Mouse (Mus musculus) midbrain, postnatal 0 days (tissue): ENCODE data around the gene Scamp4. TPM values are rescaled to one million over a fixed set of nuclear protein-coding genes. Genes with fewer than 3 reads are reported as not detected.

Source experiments
- ATAC-seq: fragments of 200-750 bp; cut with Nextera tagmentation; 2 replicates; pipeline ENCODE4 v1.8.0; 2017; ENCODE audit warnings: moderate number of reproducible peaks, mild to moderate bottlenecking, moderate TSS enrichment, moderate library complexity; ENCODE audit not compliant: low FRiP score
- DNase-seq: peaks from one replicate; pipeline ENCODE4 v3.0.0-alpha.2; 2015; ENCODE audit warnings: low spot score
- H3K27ac ChIP-seq: fragments of 300-500 bp; sonication (generic); 2 replicates; pipeline ENCODE4 v1.5.1; 2014; ENCODE audit warnings: low read depth, mild to moderate bottlenecking, low read length, mixed read lengths
- H3K27me3 ChIP-seq: fragments of 300-500 bp; sonication (generic); 2 replicates; pipeline ENCODE4 v1.6.1; 2014; ENCODE audit warnings: low read length, control low read depth, mixed read lengths; ENCODE audit not compliant: insufficient read depth
- H3K36me3 ChIP-seq: fragments of 300-500 bp; sonication (generic); 2 replicates; pipeline ENCODE4 v1.6.1; 2014; ENCODE audit warnings: low read length, control low read depth, mixed read lengths; ENCODE audit not compliant: insufficient read depth
- H3K4me1 ChIP-seq: fragments of 300-500 bp; sonication (generic); 2 replicates; pipeline ENCODE4 v1.6.1; 2014; ENCODE audit warnings: mild to moderate bottlenecking, control low read depth, antibody characterized with exemption, low read length, mixed read lengths; ENCODE audit not compliant: insufficient read depth
- H3K4me2 ChIP-seq: fragments of 300-500 bp; sonication (generic); 2 replicates; pipeline ENCODE4 v1.6.1; 2014; ENCODE audit warnings: low read depth, mild to moderate bottlenecking, low read length, mixed read lengths; ENCODE audit not compliant: poor library complexity, severe bottlenecking
- H3K4me3 ChIP-seq: fragments of 300-500 bp; sonication (generic); 2 replicates; pipeline ENCODE4 v1.5.1; 2014; ENCODE audit warnings: low read depth, mild to moderate bottlenecking, low read length, moderate library complexity
- H3K9ac ChIP-seq: fragments of 300-500 bp; sonication (generic); replicated peaks from 2 replicates; pipeline ENCODE4 v1.6.1; 2014; ENCODE audit warnings: mild to moderate bottlenecking, low read length, moderate library complexity, mixed read lengths; ENCODE audit not compliant: poor library complexity, severe bottlenecking
- H3K9me3 ChIP-seq: fragments of 300-500 bp; sonication (generic); 2 replicates; pipeline ENCODE4 v1.6.1; 2016; ENCODE audit warnings: low read length, control low read depth
- CTCF ChIP-seq: IDR thresholded peaks from 2 replicates; pipeline ENCODE4 v1.5.1; 2016; ENCODE audit warnings: antibody characterized with exemption, mild to moderate bottlenecking
- WGBS: fragments of 180-500 bp; shearing (Covaris S2); extraction: QIAGEN DNeasy Blood & Tissue Kit; methylation state at CpG from one replicate; pipeline ENCODE4 v1.1.7; 2014; 5-methylcytosine and 5-hydroxymethylcytosine counted together
- microRNA-seq: library from miRNA; unstranded; fragments of <30 nt; microRNA quantifications from one replicate; pipeline ENCODE4, GENCODE M21; 2016; ENCODE audit warnings: borderline number of aligned reads
- polyA plus RNA-seq: library from polyadenylated mRNA; unstranded; fragments of >200 nt; fragmentation: Nextera tagmentation; extraction: Ambion mirVana; gene quantifications from 2 replicates; pipeline ENCODE4 v1.2.1, GENCODE M21; 2015
- total RNA-seq: library from RNA; depleted of rRNA; stranded (reverse); fragments of >200 nt; gene quantifications from 2 replicates; pipeline ENCODE4 v1.2.3, GENCODE M21; 2014; rRNA removed

Scamp4 gene
- total and polyA plus RNA-seq, 2 experiments from 2014 or later, result 32.4 to 73.1 TPM

GRCm38 (mm10) chr10:80659213-80659612 is 56.5 kb downstream of the Scamp4 start:
- H3K27me3 ChIP-seq, result no peaks in the 10 kb centered on the region
- WGBS, result 11% methylated on average over 10 of the region's 10 CpGs
- H3K27ac ChIP-seq, result no peak overlapping the region
- no peaks in the 10 kb centered on the region for H3K9me3 ChIP-seq
- no peak for ATAC-seq
- peak; percentile 81 for TF ChIP-seq CTCF
- peak; percentile 81 for DNase-seq
- H3K36me3 ChIP-seq, result no peaks in the 10 kb centered on the region
- H3K4me2 ChIP-seq, result no peak overlapping the region
- no peak overlapping the region for H3K9ac ChIP-seq
- no peak overlapping the region for H3K4me3 ChIP-seq
- peaks cover 14% of the 10 kb centered on the region for H3K4me1 ChIP-seq

GRCm38 (mm10) chr10:80661149-80661548 is 58.5 kb downstream of the Scamp4 start:
- Histone ChIP-seq H3K4me1 (no peaks in the 10 kb centered on the region), H3K9ac (no peak overlapping the region), H3K9me3 (no peaks in the 10 kb centered on the region), H3K4me2 (no peak overlapping the region), H3K27me3 (no peaks in the 10 kb centered on the region), H3K27ac (no peak overlapping the region), H3K36me3 (peaks cover 4% of the 10 kb centered on the region), H3K4me3 (no peak overlapping the region)
- ATAC-seq, result no peak
- DNase-seq, result no peak
- WGBS, result 39% methylated on average over 5 of the region's 5 CpGs
- peak; percentile 71 for TF ChIP-seq CTCF

DNA sequence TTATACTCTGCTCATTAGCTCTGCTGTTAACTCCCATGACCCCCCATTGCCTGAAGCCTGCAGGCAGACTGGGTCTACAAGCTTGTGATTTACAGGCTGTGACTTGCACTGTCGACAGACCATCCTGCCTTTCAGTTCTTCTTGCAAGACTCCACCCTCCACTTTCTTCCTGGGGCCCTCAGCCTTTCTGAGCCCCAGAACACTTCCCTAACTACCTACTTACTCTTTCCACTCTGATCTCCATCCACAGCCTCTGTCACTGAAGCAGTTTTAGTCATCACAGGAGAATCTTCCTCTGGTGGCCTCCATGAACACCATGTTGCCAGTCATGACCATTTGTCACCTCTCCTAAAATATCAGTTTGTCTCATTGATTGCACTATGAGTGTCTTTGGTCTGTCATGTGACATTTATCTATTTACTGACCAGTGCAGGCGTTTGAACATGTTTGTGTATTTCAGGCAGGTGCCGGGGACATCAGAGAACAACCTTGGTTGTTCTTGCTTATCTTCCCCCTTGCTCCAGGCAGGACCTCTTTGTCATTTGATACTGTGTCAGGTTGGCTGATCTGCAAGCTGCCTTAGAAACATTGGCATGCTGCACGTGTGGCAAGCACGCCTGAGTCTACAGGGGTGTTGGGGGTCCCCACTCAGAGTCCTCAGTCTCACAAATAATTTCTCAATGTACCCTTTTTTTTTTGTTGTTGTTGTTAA is 61.0 kb downstream of the Scamp4 start:
- 63% methylated on average over 5 of the region's 5 CpGs for WGBS
- no peak overlapping the region for H3K4me2 ChIP-seq

DNA sequence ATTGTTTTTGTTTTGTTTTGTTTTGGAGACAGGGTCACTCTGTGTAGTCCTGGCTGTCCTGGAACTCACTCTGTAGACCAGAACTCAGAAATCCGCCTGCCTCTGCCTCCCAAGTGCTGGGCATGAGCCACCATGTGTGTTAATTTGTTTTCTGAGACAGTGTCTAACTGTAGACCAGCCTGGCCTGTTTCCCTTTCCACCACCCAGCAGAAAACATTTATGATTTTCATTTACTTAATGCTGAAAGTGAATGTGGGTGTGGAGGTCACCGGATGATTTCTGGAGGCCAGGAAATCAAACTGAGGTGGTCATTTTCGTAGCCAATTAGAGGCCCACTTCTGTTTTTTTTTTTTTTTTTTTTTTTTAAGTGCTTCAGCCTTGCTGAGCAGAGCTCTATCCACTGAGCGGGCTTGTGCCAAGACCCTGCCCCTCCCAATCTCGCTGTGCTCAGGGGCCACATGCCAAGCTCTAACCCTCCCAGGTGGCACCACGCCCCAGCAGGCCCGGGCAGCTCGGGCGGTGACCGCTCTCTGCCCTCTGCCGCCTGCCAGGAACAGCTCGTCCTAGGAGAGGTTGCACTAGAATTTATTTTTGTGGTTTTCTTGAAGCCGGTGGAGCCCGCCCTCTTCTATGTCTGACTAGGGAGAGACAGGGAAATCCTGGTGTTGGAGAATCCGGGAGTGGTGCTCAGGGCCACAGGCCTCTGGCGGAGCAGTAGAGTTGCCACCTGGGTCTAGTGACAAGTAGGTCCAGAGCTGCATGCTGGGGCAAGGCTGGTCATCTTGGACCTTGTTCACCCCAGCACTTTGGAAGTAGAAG is 61.7 kb downstream of the Scamp4 start:
- TF ChIP-seq CTCF, result no peak
- DNase-seq (no peak), ATAC-seq (no peak)
- H3K4me1 ChIP-seq, result no peaks in the 10 kb centered on the region
- 0 out of 2 replicates have a peak overlapping the region, but pooled peaks have one; percentile 34 for H3K27ac ChIP-seq
- peaks cover 35% of the 10 kb centered on the region for H3K36me3 ChIP-seq
- no peak overlapping the region for H3K4me3 ChIP-seq
- WGBS, result 49% methylated on average over 16 of the region's 16 CpGs
- no peak overlapping the region for H3K9ac ChIP-seq
- H3K4me2 ChIP-seq, result no peak overlapping the region
- no peaks in the 10 kb centered on the region for H3K27me3 ChIP-seq
- no peaks in the 10 kb centered on the region for H3K9me3 ChIP-seq

More for the DNA sequence above, 61.0 kb downstream of the Scamp4 start:
- peaks cover 28% of the 10 kb centered on the region for H3K36me3 ChIP-seq
- H3K4me1 ChIP-seq, result no peaks in the 10 kb centered on the region
- no peak overlapping the region for H3K4me3 ChIP-seq
- DNase-seq (no peak), ATAC-seq (no peak)
- TF ChIP-seq CTCF, result no peak
- H3K9me3 ChIP-seq, result no peaks in the 10 kb centered on the region
- no peaks in the 10 kb centered on the region for H3K27me3 ChIP-seq
- no peak overlapping the region for H3K9ac ChIP-seq
- H3K27ac ChIP-seq, result no peak overlapping the region

GRCm38 (mm10) chr10:80665016-80665380 is 62.3 kb downstream of the Scamp4 start:
- H3K36me3 ChIP-seq, result peaks cover 41% of the 10 kb centered on the region
- H3K4me1 ChIP-seq, result no peaks in the 10 kb centered on the region
- 24% methylated on average over 10 of the region's 10 CpGs for WGBS
- H3K9ac ChIP-seq, result no peak overlapping the region
- no peaks in the 10 kb centered on the region for H3K9me3 ChIP-seq
- no peak for ATAC-seq
- no peak for DNase-seq
- H3K27me3 ChIP-seq, result no peaks in the 10 kb centered on the region
- no peak for TF ChIP-seq CTCF
- no peak overlapping the region for H3K4me2 ChIP-seq
- H3K4me3 ChIP-seq, result no peak overlapping the region
- 0 out of 2 replicates have a peak overlapping the region, but pooled peaks have one; percentile 34 for H3K27ac ChIP-seq

Small RNA genes lying within 50 kb of the gene (microRNA-seq; reads per million reads assigned to microRNA genes)
- not detected for gene Mir6912

Other genes starting within 250 kb of the Scamp4 start
- 17.5 and 23.1 TPM in 2 replicates for gene Plk5, start 246.4 kb upstream of the Scamp4 start, total RNA-seq
- gene Plk5, start 246.4 kb upstream of the Scamp4 start, polyA plus RNA-seq, result 12.5 and 12.8 TPM in 2 replicates
- 118 and 147 TPM in 2 replicates for gene Mex3d, start 215.2 kb upstream of the Scamp4 start, total RNA-seq
- 12.5 and 13.9 TPM in 2 replicates for gene Mex3d, start 215.2 kb upstream of the Scamp4 start, polyA plus RNA-seq
- gene Mbd3, start 203.3 kb upstream of the Scamp4 start, total RNA-seq, result 30.4 and 47.0 TPM in 2 replicates
- gene Mbd3, start 203.3 kb upstream of the Scamp4 start, polyA plus RNA-seq, result 154 and 157 TPM in 2 replicates
- gene Uqcr11, start 196.0 kb upstream of the Scamp4 start, total RNA-seq, result 295 and 379 TPM in 2 replicates
- 638 and 795 TPM in 2 replicates for gene Uqcr11, start 196.0 kb upstream of the Scamp4 start, polyA plus RNA-seq
- gene Tcf3, start 169.2 kb upstream of the Scamp4 start, total RNA-seq, result 69.6 and 91.1 TPM in 2 replicates
- gene Tcf3, start 169.2 kb upstream of the Scamp4 start, polyA plus RNA-seq, result 24.8 and 25.1 TPM in 2 replicates
- gene Onecut3, start 108.0 kb upstream of the Scamp4 start, total RNA-seq, result 2.8 and 3.1 TPM in 2 replicates
- 0.69 and 0.89 TPM in 2 replicates for gene Onecut3, start 108.0 kb upstream of the Scamp4 start, polyA plus RNA-seq
- gene Atp8b3, start 63.7 kb upstream of the Scamp4 start, total RNA-seq, result 0.71 and 0.93 TPM in 2 replicates
- gene Atp8b3, start 63.7 kb upstream of the Scamp4 start, polyA plus RNA-seq, result 0.90 and 1.1 TPM in 2 replicates
- 34.2 and 52.6 TPM in 2 replicates for gene Rexo1, start 41.3 kb upstream of the Scamp4 start, total RNA-seq
- 26.1 and 29.8 TPM in 2 replicates for gene Rexo1, start 41.3 kb upstream of the Scamp4 start, polyA plus RNA-seq
- 13.7 and 18.1 TPM in 2 replicates for gene Klf16, start 25.6 kb upstream of the Scamp4 start, total RNA-seq
- gene Klf16, start 25.6 kb upstream of the Scamp4 start, polyA plus RNA-seq, result 7.7 and 8.3 TPM in 2 replicates
- gene Abhd17a, start 12.5 kb upstream of the Scamp4 start, total RNA-seq, result 264 and 275 TPM in 2 replicates
- 152 and 157 TPM in 2 replicates for gene Abhd17a, start 12.5 kb upstream of the Scamp4 start, polyA plus RNA-seq
- 4.0 and 6.2 TPM in 2 replicates for gene Adat3, start within 50 bp of the Scamp4 start, total RNA-seq
- 4.6 and 4.9 TPM in 2 replicates for gene Adat3, start within 50 bp of the Scamp4 start, polyA plus RNA-seq
- gene Gm49322, start 3.1 kb downstream of the Scamp4 start, total RNA-seq, result 2.0 and 2.7 TPM in 2 replicates
- 1.7 and 1.8 TPM in 2 replicates for gene Gm49322, start 3.1 kb downstream of the Scamp4 start, polyA plus RNA-seq
- gene Csnk1g2, start 20.0 kb downstream of the Scamp4 start, total RNA-seq, result 124 and 146 TPM in 2 replicates
- gene Csnk1g2, start 20.0 kb downstream of the Scamp4 start, polyA plus RNA-seq, result 90.5 and 93.3 TPM in 2 replicates
- 168 and 215 TPM in 2 replicates for gene Btbd2, start 54.2 kb downstream of the Scamp4 start, total RNA-seq
- gene Btbd2, start 54.2 kb downstream of the Scamp4 start, polyA plus RNA-seq, result 71.6 and 80.4 TPM in 2 replicates
- 74.6 and 74.7 TPM in 2 replicates for gene Mknk2, start 75.2 kb downstream of the Scamp4 start, total RNA-seq
- gene Mknk2, start 75.2 kb downstream of the Scamp4 start, polyA plus RNA-seq, result 35.3 and 36.0 TPM in 2 replicates
- gene Mob3a, start 99.1 kb downstream of the Scamp4 start, total RNA-seq, result 66.6 and 75.1 TPM in 2 replicates
- 44.9 and 48.5 TPM in 2 replicates for gene Mob3a, start 99.1 kb downstream of the Scamp4 start, polyA plus RNA-seq
- gene Izumo4, start 99.3 kb downstream of the Scamp4 start, total RNA-seq, result 26.3 and 48.0 TPM in 2 replicates
- 44.0 and 47.4 TPM in 2 replicates for gene Izumo4, start 99.3 kb downstream of the Scamp4 start, polyA plus RNA-seq
- gene Ap3d1, start 139.4 kb downstream of the Scamp4 start, total RNA-seq, result 182 and 183 TPM in 2 replicates
- 95.4 and 105 TPM in 2 replicates for gene Ap3d1, start 139.4 kb downstream of the Scamp4 start, polyA plus RNA-seq
- 23.8 and 34.4 TPM in 2 replicates for gene Dot1l, start 152.3 kb downstream of the Scamp4 start, total RNA-seq
- gene Dot1l, start 152.3 kb downstream of the Scamp4 start, polyA plus RNA-seq, result 9.9 and 13.4 TPM in 2 replicates
- 18.3 and 34.2 TPM in 2 replicates for gene Sf3a2, start 195.3 kb downstream of the Scamp4 start, total RNA-seq
- 61.5 and 64.3 TPM in 2 replicates for gene Sf3a2, start 195.3 kb downstream of the Scamp4 start, polyA plus RNA-seq
- 68.0 and 88.1 TPM in 2 replicates for gene Plekhj1, start 195.8 kb downstream of the Scamp4 start, total RNA-seq
- gene Plekhj1, start 195.8 kb downstream of the Scamp4 start, polyA plus RNA-seq, result 94.1 and 103 TPM in 2 replicates
- 0.82 and 2.9 TPM in 2 replicates for gene Amh, start 202.4 kb downstream of the Scamp4 start, total RNA-seq
- not detected in 2 replicates for gene Amh, start 202.4 kb downstream of the Scamp4 start, polyA plus RNA-seq
- not detected in 2 replicates for gene Jsrp1, start 210.6 kb downstream of the Scamp4 start, total RNA-seq
- 0.83 and 1.1 TPM in 2 replicates for gene Jsrp1, start 210.6 kb downstream of the Scamp4 start, polyA plus RNA-seq
- 863 and 928 TPM in 2 replicates for gene Oaz1, start 223.8 kb downstream of the Scamp4 start, total RNA-seq
- 1,039 and 1,193 TPM in 2 replicates for gene Oaz1, start 223.8 kb downstream of the Scamp4 start, polyA plus RNA-seq
- gene Lingo3, start 241.2 kb downstream of the Scamp4 start, total RNA-seq, result 39.3 and 61.0 TPM in 2 replicates
- 24.4 and 26.8 TPM in 2 replicates for gene Lingo3, start 241.2 kb downstream of the Scamp4 start, polyA plus RNA-seq